Comparison of ENCODE assay signal across 10 mouse cellular contexts in the genomic region with DNA sequence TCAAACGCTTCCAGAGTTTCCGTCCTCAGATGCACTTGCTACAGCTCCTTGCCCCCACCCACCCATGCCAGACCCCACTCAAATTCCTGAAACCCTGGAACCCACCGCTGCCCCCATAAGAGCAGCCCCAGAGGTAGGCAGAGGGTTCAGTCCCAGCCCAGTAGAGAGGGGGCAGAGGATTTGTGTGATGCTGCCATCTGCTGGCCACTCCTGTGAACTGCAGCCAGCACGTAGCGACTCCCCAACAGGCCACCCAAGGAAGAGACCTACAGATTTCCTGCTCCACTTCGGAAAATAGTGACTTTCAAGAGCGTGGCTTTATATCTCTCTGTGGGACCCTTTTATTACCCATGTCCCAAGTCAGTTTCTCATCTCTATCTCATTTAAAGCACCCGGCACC. TPM values are rescaled to one million over a fixed set of nuclear protein-coding genes. Genes with fewer than 3 reads are reported as not detected.
DNase-seq lines count a peak whose midpoint lies in the region; ATAC-seq lines count a peak whose summit lies in the region.
"Had no signal": no experiment of that assay in that cellular context is flagged by ENCODE, and none has a peak within 500 bp of the region (broad histone marks: within the 10 kb centered on the region; RNA-seq: fewer than 3 reads in every experiment).

No protein-coding gene starts in this region.

- H3K4me1 ChIP-seq in heart, embryonic 11.5 days (ENCODE audit: control insufficient read depth, insufficient read depth, low read length), result peaks cover 8% of the 10 kb centered on the region
- H3K4me1 ChIP-seq in embryonic facial prominence, embryonic 10.5 days, result peaks cover 59% of the 10 kb centered on the region
- H3K4me1 ChIP-seq in kidney, embryonic 15.5 days, result peaks cover 24% of the 10 kb centered on the region

- WGBS in heart, embryonic 11.5 days (ENCODE audit: insufficient replicate concordance), result 29% methylated on average over 8 of the region's 8 CpGs
- WGBS in embryonic facial prominence, embryonic 10.5 days, result 33% methylated on average over 8 of the region's 8 CpGs
- 30% methylated on average over 8 of the region's 8 CpGs for WGBS in kidney, embryonic 15.5 days

- peak; percentile 92 for DNase-seq in heart, adult 11 months
- peak; percentile 60 for DNase-seq in 416B (ENCODE audit: low read depth)
- peak; percentile 45 for DNase-seq in T-cell, adult 2 months (ENCODE audit: low spot score)
- peak; percentile 82 for DNase-seq in embryonic facial prominence, embryonic 10.5 days (ENCODE audit: low spot score)
- peak; percentile 57 for DNase-seq in lung, postnatal 14 days
- DNase-seq in spleen, postnatal 4 days (ENCODE audit: low spot score in 2 of 2), result peak; percentile 35 to 81

- no peak for ATAC-seq in heart, embryonic 11.5 days (replicated peaks; ENCODE audit: insufficient number of reproducible peaks, low FRiP score, low TSS enrichment)
- 0 out of 2 replicates have a peak, but pooled peaks have one; percentile 26 for ATAC-seq in kidney, embryonic 15.5 days (replicated peaks; ENCODE audit: low FRiP score)

- H3K4me3 ChIP-seq in heart, embryonic 11.5 days (ENCODE audit: low read depth, low read length), result no peak overlapping the region
- H3K4me3 ChIP-seq in embryonic facial prominence, embryonic 10.5 days, result no peak overlapping the region
- H3K4me3 ChIP-seq in kidney, embryonic 15.5 days (replicated peaks), result no peak overlapping the region
- H3K4me3 ChIP-seq: embryonic facial prominence, embryonic 13.5 days; lung, embryonic 15.5 days had no signal

- no peaks in the 10 kb centered on the region for H3K36me3 ChIP-seq in heart, embryonic 11.5 days (ENCODE audit: control insufficient read depth, insufficient read depth, low read length)
- H3K36me3 ChIP-seq in embryonic facial prominence, embryonic 10.5 days (replicated peaks), result no peaks in the 10 kb centered on the region
- no peaks in the 10 kb centered on the region for H3K36me3 ChIP-seq in kidney, embryonic 15.5 days
- H3K36me3 ChIP-seq: embryonic facial prominence, embryonic 13.5 days; lung, embryonic 15.5 days had no signal

- no peaks in the 10 kb centered on the region for H3K9me3 ChIP-seq in heart, embryonic 11.5 days (replicated peaks; ENCODE audit: control insufficient read depth, low read length)
- H3K9me3 ChIP-seq in embryonic facial prominence, embryonic 10.5 days, result no peaks in the 10 kb centered on the region
- no peaks in the 10 kb centered on the region for H3K9me3 ChIP-seq in kidney, embryonic 15.5 days (replicated peaks)
- H3K9me3 ChIP-seq: embryonic facial prominence, embryonic 13.5 days; lung, embryonic 15.5 days had no signal

- no peak overlapping the region for H3K27ac ChIP-seq in heart, embryonic 11.5 days (ENCODE audit: low read depth, low read length)
- H3K27ac ChIP-seq in embryonic facial prominence, embryonic 10.5 days (replicated peaks), result no peak overlapping the region
- no peak overlapping the region for H3K27ac ChIP-seq in kidney, embryonic 15.5 days
- H3K27ac ChIP-seq: embryonic facial prominence, embryonic 13.5 days; lung, embryonic 15.5 days had no signal

- H3K4me2 ChIP-seq in heart, embryonic 11.5 days, result no peak overlapping the region
- no peak overlapping the region for H3K4me2 ChIP-seq in kidney, embryonic 15.5 days
- H3K4me2 ChIP-seq: embryonic facial prominence, embryonic 13.5 days; lung, embryonic 15.5 days had no signal

- H3K9ac ChIP-seq in heart, embryonic 11.5 days (ENCODE audit: low read depth, low read length), result no peak overlapping the region
- no peak overlapping the region for H3K9ac ChIP-seq in kidney, embryonic 15.5 days
- H3K9ac ChIP-seq: embryonic facial prominence, embryonic 13.5 days; lung, embryonic 15.5 days had no signal

- H3K27me3 ChIP-seq in heart, embryonic 11.5 days (ENCODE audit: control insufficient read depth, insufficient read depth, low read length), result peaks cover 11% of the 10 kb centered on the region; the same call in 1 of the 2 replicates
- H3K27me3 ChIP-seq in embryonic facial prominence, embryonic 10.5 days (replicated peaks; ENCODE audit: low read depth, poor library complexity, severe bottlenecking), result no peaks in the 10 kb centered on the region
- peaks cover 4% of the 10 kb centered on the region; the same call in 1 of the 2 replicates for H3K27me3 ChIP-seq in kidney, embryonic 15.5 days
- H3K27me3 ChIP-seq: embryonic facial prominence, embryonic 13.5 days; lung, embryonic 15.5 days had no signal

RNA-seq across cellular contexts. Expression of a gene that starts 42.2 kb away (rescaled TPM):
- polyA plus RNA-seq in heart, embryonic 11.5 days (2014; fragmentation: Nextera tagmentation; extraction: Ambion mirVana), result 0.66 TPM in 1 of 2 replicates, not detected in the other
- polyA plus RNA-seq in embryonic facial prominence, embryonic 10.5 days (2016; fragmentation: Nextera tagmentation; extraction: Ambion mirVana), result 0.35 and 0.69 TPM in 2 replicates
- 0.99 and 1.1 TPM in 2 replicates for polyA plus RNA-seq in kidney, embryonic 15.5 days (2015; fragmentation: Nextera tagmentation; extraction: Ambion mirVana)

RNA-seq across cellular contexts. Expression of a gene that starts 45.5 kb away (rescaled TPM):
- polyA plus RNA-seq in heart, embryonic 11.5 days (2014; fragmentation: Nextera tagmentation; extraction: Ambion mirVana), result not detected in 2 replicates
- polyA plus RNA-seq in embryonic facial prominence, embryonic 10.5 days (2016; fragmentation: Nextera tagmentation; extraction: Ambion mirVana), result 0.20 and 0.80 TPM in 2 replicates
- polyA plus RNA-seq in kidney, embryonic 15.5 days (2015; fragmentation: Nextera tagmentation; extraction: Ambion mirVana), result 2.1 and 2.4 TPM in 2 replicates
